Mouse (Mus musculus): ENCODE data around the gene Bmpr1b.

DNA sequence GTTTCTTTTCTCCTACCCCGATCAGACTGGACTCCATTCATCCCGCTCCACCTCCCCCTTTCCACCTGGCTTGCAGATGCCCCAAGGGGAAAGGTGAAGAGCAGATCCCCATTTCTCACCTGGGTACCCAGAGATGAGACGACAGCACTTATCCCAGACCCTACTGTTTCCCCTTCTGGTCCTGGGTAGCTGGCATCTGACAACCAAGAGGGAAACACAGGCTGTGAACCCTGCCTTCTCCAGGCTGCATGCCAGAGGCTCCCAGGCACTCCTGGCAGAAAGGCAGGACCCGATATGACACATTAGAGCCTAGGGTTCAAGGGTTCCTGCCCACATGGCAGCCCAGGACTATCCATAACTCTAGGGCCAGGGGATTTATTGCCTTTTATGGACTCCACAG, 56.0 kb downstream of the Bmpr1b start:
- TF ChIP-seq CTCF (IDR thresholded peaks at IDR 0.05; ENCODE audit: borderline replicate concordance, insufficient read depth, low read depth, low read length) (no peak), POLR2A (IDR thresholded peaks at IDR 0.05; ENCODE audit: borderline replicate concordance, insufficient read depth, low read length) (no peak)

Data from cerebellum, adult 2 months (tissue).